Mouse (Mus musculus) heart, embryonic 11.5 days (tissue): ENCODE measurements at regions not wholly inside any gene's neighbourhood (a gene's known extent, or its start where the extent isn't known, plus 50 kb on each side); places are given as distances from the start of the nearest gene placed in this dataset.
"Not testable (repeated sequence)": the region's sequence is repeated elsewhere in the genome, so short reads cannot be mapped to it uniquely, and the experiment has no call there.

Source experiments
- ATAC-seq: fragments of 200-750 bp; cut with Nextera tagmentation; replicated peaks from 2 replicates; pipeline ENCODE4 v1.8.0; 2017; ENCODE audit warnings: moderate library complexity; ENCODE audit not compliant: insufficient number of reproducible peaks, low FRiP score, low TSS enrichment
- H3K27ac ChIP-seq: fragments of 300-500 bp; sonication (generic); 2 replicates; pipeline ENCODE4 v1.5.1; 2014; ENCODE audit warnings: mild to moderate bottlenecking, low read depth, low read length
- H3K27me3 ChIP-seq: fragments of 300-500 bp; sonication (generic); 2 replicates; pipeline ENCODE4 v1.6.1; 2014; ENCODE audit warnings: mild to moderate bottlenecking, low read length, mixed read lengths; ENCODE audit not compliant: control insufficient read depth, insufficient read depth
- H3K36me3 ChIP-seq: fragments of 300-500 bp; sonication (generic); 2 replicates; pipeline ENCODE4 v1.6.1; 2014; ENCODE audit warnings: mild to moderate bottlenecking, low read length, moderate library complexity, mixed read lengths; ENCODE audit not compliant: control insufficient read depth, insufficient read depth
- H3K4me1 ChIP-seq: fragments of 300-500 bp; sonication (generic); 2 replicates; pipeline ENCODE4 v1.6.1; 2014; ENCODE audit warnings: low read length; ENCODE audit not compliant: control insufficient read depth, insufficient read depth
- H3K4me2 ChIP-seq: fragments of 300-500 bp; sonication (generic); 2 replicates; pipeline ENCODE4 v1.6.1; 2014; ENCODE audit warnings: mild to moderate bottlenecking, moderate library complexity
- H3K4me3 ChIP-seq: fragments of 300-500 bp; sonication (generic); 2 replicates; pipeline ENCODE4 v1.5.1; 2014; ENCODE audit warnings: low read depth, low read length
- H3K9ac ChIP-seq: fragments of 300-500 bp; sonication (generic); 2 replicates; pipeline ENCODE4 v1.6.1; 2014; ENCODE audit warnings: mild to moderate bottlenecking, low read depth, low read length, moderate library complexity
- H3K9me3 ChIP-seq: fragments of 300-500 bp; sonication (generic); replicated peaks from 2 replicates; pipeline ENCODE4 v1.6.1; 2016; ENCODE audit warnings: low read length; ENCODE audit not compliant: control insufficient read depth
- WGBS: fragments of 180-500 bp; shearing (Covaris S2); extraction: QIAGEN DNeasy Blood & Tissue Kit; methylation state at CpG from one replicate; pipeline ENCODE4 v1.1.7; 2014; ENCODE audit not compliant: insufficient replicate concordance; 5-methylcytosine and 5-hydroxymethylcytosine counted together

- H3K9ac ChIP-seq, H3K27ac ChIP-seq, H3K36me3 ChIP-seq, H3K9me3 ChIP-seq, H3K27me3 ChIP-seq, H3K4me1 ChIP-seq, H3K4me3 ChIP-seq, H3K4me2 ChIP-seq: not testable (repeated sequence)
- ATAC-seq, result 0 out of 2 replicates have a peak, but pooled peaks have one; percentile 10
- 37% methylated on average over 12 of the region's 12 CpGs for WGBS
Observed at GRCm38 (mm10) chr14:120805816-120806552, 105.0 kb upstream of the Ipo5 start.

DNA sequence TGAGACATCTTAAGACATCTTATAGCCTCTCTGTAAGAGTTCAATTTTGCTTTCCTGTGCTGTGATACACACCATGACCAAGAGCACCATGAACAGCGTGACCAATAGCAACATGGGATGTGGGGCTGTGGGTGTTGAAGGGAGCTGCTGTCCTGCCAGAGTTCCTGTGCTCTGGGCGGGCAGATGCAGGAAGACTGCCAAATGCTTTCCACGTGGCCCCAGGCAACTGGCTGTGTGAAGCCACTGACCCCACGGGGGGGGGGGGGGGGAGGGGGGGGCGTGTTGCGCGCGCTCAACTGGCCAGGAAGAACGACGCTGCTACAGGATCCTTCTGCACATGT is 104.5 kb upstream of the Ipo5 start:
- Histone ChIP-seq H3K4me1 (no peaks in the 10 kb centered on the region), H3K9ac (no peak overlapping the region), H3K27me3 (no peaks in the 10 kb centered on the region), H3K27ac (no peak overlapping the region), H3K4me3 (no peak overlapping the region), H3K36me3 (no peaks in the 10 kb centered on the region), H3K4me2 (no peak overlapping the region), H3K9me3 (no peaks in the 10 kb centered on the region)
- WGBS, result 40% methylated on average over 3 of the region's 10 CpGs
- 0 out of 2 replicates have a peak, but pooled peaks have one; percentile 18 for ATAC-seq

DNA sequence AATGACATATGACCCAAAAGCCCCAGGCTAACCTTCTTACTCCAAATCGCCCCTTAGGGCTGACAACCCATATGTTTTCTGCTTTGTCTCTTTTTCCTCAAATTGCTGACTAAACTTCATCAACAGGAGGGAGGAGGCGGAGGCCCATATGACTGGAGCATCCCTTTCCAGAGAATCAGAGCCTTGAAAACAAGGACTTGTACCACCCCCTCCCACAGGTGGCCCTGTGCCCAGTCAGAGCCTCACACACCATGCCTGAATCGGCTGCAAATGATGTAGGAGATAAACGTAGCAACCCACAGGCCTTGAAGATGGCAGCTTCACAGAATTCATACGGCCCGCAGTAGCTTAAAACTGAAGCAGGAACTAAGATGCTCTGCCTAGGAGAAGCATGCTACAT is 101.7 kb upstream of the Ipo5 start:
- Histone ChIP-seq H3K4me1 (no peaks in the 10 kb centered on the region), H3K27ac (no peak overlapping the region), H3K4me2 (no peak overlapping the region), H3K27me3 (no peaks in the 10 kb centered on the region), H3K9me3 (no peaks in the 10 kb centered on the region), H3K9ac (no peak overlapping the region), H3K4me3 (no peak overlapping the region), H3K36me3 (no peaks in the 10 kb centered on the region)
- no peak for ATAC-seq
- 83% methylated on average over 6 of the region's 6 CpGs for WGBS

GRCm38 (mm10) chr14:120813938-120814337 is 97.1 kb upstream of the Ipo5 start:
- Histone ChIP-seq H3K27me3 (no peaks in the 10 kb centered on the region), H3K27ac (no peak overlapping the region), H3K4me3 (no peak overlapping the region), H3K4me1 (no peaks in the 10 kb centered on the region), H3K36me3 (no peaks in the 10 kb centered on the region), H3K4me2 (no peak overlapping the region), H3K9ac (no peak overlapping the region), H3K9me3 (no peaks in the 10 kb centered on the region)
- WGBS, result 82% methylated on average over 9 of the region's 9 CpGs
- ATAC-seq, result no peak

- H3K4me2 ChIP-seq, H3K27me3 ChIP-seq, H3K27ac ChIP-seq, ATAC-seq, H3K9ac ChIP-seq, H3K9me3 ChIP-seq, H3K4me3 ChIP-seq, H3K4me1 ChIP-seq, H3K36me3 ChIP-seq: not testable (repeated sequence)
- 57% methylated on average over 3 of the region's 3 CpGs for WGBS
Observed at GRCm38 (mm10) chr14:120815126-120815525, 95.9 kb upstream of the Ipo5 start.

DNA sequence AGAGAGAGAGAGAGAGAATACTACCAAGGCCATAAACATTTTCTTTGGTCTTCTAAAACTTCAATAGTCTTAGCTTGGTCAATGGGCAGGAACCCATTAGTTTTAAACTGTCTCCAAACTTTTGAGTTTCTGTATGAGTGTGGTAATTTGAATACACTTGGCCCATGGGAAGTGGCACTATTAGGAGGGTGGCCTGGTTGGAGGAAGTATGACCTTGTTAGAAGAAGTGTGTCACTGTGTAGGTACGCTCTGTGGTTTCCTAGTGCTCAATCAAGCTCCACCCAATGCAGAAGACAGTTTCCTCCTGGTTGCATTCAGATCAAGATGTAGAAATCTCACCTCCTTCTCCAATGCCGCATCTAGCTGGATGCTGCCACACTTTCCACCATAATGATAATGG is 94.5 kb upstream of the Ipo5 start:
- H3K4me3 ChIP-seq, result no peak overlapping the region
- H3K4me2 ChIP-seq, result no peak overlapping the region
- ATAC-seq, result no peak
- no peaks in the 10 kb centered on the region for H3K4me1 ChIP-seq
- H3K36me3 ChIP-seq, result no peaks in the 10 kb centered on the region
- H3K9ac ChIP-seq, result no peak overlapping the region
- H3K27me3 ChIP-seq, result no peaks in the 10 kb centered on the region
- no peak overlapping the region for H3K27ac ChIP-seq
- H3K9me3 ChIP-seq, result no peaks in the 10 kb centered on the region
- 84% methylated on average over 2 of the region's 2 CpGs for WGBS

GRCm38 (mm10) chr14:120826187-120826586 is 84.8 kb upstream of the Ipo5 start:
- H3K36me3 ChIP-seq, result no peaks in the 10 kb centered on the region
- no peak overlapping the region for H3K4me3 ChIP-seq
- H3K4me1 ChIP-seq, result no peaks in the 10 kb centered on the region
- no peaks in the 10 kb centered on the region for H3K9me3 ChIP-seq
- ATAC-seq, result no peak
- H3K27me3 ChIP-seq, result no peaks in the 10 kb centered on the region
- H3K9ac ChIP-seq, result no peak overlapping the region
- WGBS, result 83% methylated on average over 4 of the region's 4 CpGs
- H3K4me2 ChIP-seq, result no peak overlapping the region
- H3K27ac ChIP-seq, result no peak overlapping the region

GRCm38 (mm10) chr14:120830389-120830835 is 80.6 kb upstream of the Ipo5 start:
- H3K4me1 ChIP-seq, H3K4me2 ChIP-seq, ATAC-seq, H3K9me3 ChIP-seq, H3K36me3 ChIP-seq, H3K9ac ChIP-seq, H3K27me3 ChIP-seq, H3K27ac ChIP-seq, H3K4me3 ChIP-seq: not testable (repeated sequence)
- 24% methylated on average over 20 of the region's 20 CpGs for WGBS

DNA sequence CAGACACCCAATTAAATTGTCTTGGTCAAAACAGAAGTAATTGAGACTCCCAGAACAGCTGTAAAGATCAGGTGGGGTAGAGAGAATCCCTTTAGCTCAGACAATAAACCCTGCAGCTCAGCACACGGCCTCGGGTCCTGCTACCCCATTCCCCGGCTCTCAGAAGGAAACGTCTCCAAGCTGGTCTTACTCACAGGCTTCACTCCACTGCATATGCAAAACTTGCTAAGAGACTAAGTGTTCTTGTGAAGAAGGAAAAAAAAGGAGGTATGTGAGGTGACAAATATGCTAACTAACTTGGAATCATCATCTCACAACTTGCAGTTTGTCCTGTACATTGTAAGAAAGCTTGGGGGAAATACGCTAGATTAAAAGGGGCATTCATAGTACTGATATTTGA is 79.6 kb upstream of the Ipo5 start:
- H3K4me3 ChIP-seq, result no peak overlapping the region
- 66% methylated on average over 5 of the region's 5 CpGs for WGBS

More for the DNA sequence above, 79.6 kb upstream of the Ipo5 start:
- ATAC-seq, result no peak
- Histone ChIP-seq H3K9ac (no peak overlapping the region), H3K4me1 (0 out of 2 replicates have a peak, but pooled peaks cover 5% of the 10 kb centered on the region), H3K4me2 (no peak overlapping the region), H3K9me3 (no peaks in the 10 kb centered on the region), H3K27me3 (no peaks in the 10 kb centered on the region), H3K27ac (no peak overlapping the region), H3K36me3 (no peaks in the 10 kb centered on the region)
